Mouse (Mus musculus) T-cell, adult 2 months (primary cell): Measurements from ENCODE around the gene Ube2q1.

Experiments
- DNase-seq: peaks from one replicate; pipeline ENCODE4 v3.0.0; 2022; ENCODE audit warnings: low spot score

The Ube2q1 gene

DNA sequence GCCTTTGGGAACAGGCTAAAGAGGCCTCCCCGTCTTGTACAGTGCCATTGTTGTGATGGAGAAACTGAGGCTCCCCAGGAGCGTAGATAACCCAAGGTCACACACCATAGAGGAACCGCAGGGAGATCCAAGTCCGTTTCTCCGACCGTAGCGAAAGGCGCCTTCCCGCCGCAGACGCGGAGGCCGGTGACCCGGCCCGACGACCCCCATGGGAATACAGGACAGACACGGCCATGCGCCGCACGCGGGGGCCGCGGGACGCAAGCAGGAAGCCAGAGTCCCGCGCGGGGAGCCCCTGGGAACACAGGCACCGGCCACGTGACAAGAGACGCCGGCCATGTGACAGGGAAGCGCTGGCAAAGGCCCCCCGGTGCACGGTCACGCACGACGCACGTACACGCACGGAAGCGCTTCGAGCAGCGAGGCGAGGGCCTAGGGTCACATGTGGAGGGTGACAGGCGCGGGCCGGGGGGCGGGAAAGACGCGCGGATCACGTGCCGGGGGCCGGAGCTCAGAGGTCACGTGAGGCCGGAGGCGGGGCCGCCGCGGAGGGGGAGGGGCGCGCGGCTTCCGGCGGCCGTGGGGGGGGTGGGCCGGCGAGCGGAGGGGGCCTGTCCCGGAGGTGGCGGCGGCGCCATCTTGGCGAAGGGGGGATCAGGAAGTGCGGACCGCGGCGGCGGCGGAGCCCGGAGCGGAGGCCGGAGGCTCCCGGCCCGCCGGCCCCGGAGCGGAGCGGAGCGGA, at the start of gene Ube2q1:
Gene Ube2q1 (plus strand): TSS at position 649 of the 742 bp plus-strand sequence.
- peak; percentile 96 for DNase-seq

DNA sequence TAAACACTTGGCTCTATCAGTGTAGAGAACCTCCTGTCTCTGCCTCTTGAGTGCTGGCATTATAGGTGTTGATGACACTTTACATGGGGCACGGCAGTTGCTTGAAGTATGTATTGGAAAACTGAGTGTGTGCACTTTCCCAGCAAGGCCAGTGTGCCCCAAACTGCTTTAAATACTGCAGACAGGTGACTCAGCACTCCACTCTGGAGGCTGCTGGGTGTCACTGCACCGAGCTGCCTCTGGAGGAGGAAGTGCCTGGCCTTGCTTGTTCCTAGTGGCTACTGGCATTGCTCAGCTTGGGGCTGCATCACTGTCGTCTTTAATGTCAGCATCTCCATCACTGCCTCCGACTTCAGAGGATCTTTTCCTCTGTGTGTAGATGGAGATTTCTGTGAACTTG, 46.4 kb upstream of the Ube2q1 start:
- peak; percentile 54 for DNase-seq

DNA sequence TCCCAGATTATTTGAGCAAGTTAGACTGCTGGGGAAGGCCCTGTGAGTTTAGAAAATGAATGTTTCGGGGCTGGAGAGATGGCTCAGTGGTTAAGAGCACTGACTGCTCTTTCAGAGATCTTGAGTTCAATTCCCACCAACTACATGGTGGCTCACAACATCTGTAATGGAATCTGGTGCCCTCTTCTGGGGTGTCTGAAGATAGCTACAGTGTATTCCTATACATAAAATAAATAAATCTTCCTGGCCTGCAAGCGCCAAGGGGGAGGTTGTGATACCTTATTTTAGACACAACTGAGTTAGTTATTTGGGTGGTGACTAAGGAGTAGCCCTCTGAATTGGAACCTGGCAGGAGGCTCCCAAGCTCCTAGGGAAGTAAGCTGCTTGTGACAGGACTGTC, 44.6 kb upstream of the Ube2q1 start:
- no peak for DNase-seq

DNA sequence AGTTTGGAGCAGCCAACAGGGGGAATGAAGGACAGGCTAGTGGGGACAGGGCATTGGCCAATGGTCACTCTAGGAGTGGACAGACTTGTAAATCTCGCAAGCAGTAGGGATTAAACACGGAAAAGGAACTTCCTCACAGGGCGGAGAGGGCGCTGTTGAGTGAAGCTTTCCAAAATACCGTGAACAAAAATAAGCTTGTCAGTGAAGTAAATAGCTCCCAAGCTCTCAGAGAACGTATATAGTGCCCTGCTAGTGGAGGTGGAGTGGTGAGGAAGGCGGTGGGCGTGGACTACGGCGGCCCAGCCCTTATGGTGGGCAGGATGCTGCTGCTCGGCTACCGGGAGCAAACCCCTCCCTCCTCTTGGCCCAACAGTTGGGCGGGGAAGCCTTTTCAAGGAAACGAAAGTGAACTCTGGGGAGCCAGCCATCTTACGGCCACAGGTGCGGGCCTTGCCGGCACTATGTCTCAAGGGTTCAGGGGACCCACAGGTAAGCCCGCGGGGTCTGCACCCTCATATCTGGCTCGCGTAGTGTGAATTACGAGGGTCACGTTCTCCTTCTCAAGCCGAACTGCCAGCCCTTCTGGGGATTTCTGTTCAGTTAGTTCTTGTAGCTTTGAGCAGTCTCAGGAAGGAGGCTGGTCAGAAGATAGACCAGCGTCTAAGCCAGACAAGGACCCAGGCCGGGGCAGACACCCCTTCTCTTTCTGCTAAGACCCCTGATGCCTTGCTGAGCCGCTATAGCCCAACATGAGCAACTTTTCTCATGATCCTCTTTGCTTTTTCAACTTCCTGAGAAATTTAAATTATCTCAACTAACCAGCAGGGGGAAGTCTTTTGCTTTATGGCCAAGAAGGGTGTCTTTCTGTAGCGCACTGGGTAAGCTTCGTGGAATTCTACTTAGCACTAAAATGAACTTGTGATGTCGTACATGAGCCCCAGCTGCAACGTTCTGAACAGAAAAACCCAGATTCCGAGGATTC, 42.8 kb upstream of the Ube2q1 start:
- peak; percentile 94 for DNase-seq

DNA sequence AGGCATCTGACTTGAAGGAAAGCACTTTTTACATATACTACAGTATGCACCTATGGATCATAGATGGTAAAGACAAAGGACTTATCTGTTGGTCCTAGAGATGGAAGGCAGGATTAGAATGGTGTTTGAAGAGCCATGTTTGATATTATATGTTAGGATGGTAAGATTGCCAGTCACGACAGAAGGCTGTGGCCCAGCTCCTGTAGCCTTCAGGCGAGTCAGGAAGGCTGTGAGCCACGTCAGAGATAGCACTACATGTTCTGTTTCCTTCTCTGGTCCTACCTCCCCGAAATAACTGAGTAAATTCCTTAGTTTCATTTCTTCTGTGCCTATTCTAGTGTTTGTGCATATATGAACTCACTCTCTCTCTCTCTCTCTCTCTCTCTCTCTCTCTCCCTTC, 41.3 kb upstream of the Ube2q1 start:
- no peak for DNase-seq

DNA sequence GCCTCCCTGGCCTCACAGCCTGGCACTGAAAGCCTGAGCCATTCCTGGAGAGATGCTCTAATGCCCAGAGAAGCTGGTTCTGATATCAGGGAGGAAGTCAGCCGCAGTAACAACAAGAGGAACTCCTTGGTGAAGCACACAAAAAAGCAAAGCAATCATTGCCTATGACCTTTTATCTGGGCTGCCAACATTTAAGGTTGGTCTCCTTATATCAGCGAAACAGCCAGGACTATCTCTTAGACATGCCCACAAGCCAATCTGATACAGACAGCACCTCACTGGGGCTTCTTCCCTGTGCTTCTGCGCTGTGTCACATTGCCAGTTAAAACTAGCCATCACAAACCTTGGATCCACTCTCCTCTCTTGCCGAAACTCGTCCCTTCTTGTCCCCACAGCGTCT, 34.9 kb upstream of the Ube2q1 start:
- no peak for DNase-seq

DNA sequence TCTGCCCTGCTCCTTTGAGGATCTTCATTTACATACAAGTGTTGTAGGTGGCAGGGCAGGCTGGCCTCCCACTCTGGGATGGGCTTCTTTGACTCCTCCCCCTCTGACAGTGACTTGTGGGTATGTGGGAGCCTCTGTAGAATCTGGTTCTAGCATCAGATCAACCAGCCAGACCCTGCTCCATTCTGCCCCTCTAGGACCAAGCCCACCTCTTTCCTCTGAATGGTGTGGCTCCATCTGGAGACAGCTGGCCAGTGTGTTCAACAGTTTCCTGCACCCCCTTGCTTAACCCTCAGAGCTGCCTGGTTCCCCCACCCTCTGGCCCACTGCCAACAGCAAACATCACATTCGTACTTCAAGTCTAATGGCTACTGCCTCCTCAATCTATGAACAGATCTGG, 21.1 kb upstream of the Ube2q1 start:
- no peak for DNase-seq

DNA sequence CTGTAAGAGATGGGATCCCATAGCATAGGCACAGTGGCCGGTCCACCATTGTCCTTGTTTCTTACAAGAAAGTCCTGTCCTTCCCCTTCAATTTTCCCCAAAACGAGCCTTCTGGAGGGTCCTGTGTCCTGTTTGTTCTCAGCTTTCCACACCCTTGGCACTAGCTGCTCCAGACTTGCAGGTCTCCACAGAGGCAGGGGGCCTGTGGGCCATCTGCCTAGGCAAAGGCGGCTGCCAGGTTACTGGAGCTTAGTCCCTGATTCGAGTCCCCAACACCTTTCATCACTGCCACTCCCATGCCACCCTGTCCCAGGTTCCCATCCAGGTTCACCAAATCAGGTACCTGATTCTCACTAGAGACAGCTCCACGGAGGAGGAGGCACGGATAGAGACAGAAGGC, 18.1 kb upstream of the Ube2q1 start:
- no peak for DNase-seq

DNA sequence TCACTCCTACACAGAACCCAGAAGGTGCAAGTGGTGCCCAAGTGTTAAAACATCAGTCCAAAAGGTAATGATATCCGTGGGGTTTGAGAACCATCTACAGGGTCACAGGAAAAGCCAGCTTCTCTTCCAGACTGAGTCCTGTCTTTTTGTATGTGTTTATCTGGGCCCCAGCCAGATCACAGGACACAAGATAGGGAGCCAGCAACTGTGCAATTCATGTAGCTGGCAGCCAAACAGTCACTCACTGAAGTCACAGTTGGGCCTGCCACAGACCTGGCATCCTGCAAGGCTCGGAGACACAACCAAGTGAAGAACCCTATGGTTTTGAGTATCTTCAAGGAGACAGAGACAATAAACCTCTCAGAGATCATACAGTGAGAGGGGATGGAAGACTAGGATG, 15.6 kb upstream of the Ube2q1 start:
- no peak for DNase-seq

DNA sequence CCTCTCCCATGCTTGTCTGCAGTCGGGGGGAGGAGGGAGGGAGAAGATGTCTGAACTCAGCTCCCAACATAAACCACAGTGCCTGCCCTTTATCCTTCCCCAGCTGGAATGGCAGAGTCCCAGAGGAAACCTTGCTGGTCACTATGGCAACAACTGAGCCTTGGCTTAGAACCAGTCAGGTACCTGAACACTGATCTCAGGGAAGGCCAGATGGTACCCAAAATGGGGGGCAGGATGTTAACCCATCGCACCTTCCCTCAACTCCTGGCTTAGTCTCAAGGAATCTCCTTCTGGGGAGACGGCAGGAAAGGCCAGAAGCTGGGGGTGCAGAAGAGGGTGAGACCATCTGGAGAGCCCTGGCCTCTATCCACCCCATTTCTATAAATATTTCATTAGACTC, 13.6 kb upstream of the Ube2q1 start:
- no peak for DNase-seq

DNA sequence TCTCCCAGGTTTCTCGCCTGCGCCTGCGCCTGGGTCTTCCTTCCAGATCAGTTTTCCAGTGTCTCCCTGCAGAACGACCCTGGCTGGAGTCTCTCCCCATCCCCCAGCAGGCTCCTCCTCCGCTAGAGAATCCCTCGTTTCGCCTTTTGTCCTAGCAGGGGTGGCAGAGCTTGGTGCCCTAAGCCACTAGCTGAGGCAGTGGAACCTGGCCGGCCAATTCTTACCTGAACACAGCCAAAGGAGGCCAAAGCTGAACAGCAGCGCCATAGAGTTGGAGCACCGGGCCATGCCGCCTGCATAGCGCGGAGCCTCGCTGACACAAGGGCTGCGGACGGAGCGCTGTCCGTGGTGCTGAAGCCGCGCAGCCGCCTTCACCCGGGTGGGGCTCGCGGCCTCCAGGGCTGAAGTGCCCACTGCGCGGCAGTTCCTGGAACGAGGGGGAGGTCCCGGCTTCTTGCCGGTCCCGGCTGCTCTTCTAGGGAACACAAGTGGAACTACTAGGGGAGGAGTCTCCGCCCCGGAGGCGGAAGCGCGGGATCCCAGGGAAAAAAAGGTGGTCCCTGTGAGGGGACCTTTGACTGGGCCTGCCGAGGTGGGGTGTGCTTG, 9.2 kb upstream of the Ube2q1 start, which contains the start of gene Chrnb2:
Gene Chrnb2 (minus strand): TSS at position 514 of the 606 bp plus-strand sequence.
- DNase-seq, result peak; percentile 61

DNA sequence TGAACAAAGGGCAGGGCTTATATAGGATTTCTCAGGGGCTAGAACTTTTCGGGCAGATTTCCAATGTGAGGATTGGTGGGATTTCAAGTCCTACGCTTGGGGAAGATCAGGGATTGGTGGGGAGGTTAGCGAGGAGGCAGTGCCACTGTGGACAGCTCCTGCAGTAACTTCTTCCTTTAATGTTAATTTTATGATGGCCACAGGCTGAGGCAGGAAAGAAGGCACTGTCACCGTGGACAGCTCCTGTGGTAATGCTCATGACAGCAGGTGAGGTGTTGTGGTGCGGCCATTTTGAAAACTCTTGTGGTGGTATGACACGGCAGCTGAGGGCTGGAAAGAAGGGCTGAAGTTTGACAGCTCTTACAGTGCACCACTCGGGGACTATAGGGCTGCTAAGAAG, 3.8 kb upstream of the Ube2q1 start:
- DNase-seq, result no peak

DNA sequence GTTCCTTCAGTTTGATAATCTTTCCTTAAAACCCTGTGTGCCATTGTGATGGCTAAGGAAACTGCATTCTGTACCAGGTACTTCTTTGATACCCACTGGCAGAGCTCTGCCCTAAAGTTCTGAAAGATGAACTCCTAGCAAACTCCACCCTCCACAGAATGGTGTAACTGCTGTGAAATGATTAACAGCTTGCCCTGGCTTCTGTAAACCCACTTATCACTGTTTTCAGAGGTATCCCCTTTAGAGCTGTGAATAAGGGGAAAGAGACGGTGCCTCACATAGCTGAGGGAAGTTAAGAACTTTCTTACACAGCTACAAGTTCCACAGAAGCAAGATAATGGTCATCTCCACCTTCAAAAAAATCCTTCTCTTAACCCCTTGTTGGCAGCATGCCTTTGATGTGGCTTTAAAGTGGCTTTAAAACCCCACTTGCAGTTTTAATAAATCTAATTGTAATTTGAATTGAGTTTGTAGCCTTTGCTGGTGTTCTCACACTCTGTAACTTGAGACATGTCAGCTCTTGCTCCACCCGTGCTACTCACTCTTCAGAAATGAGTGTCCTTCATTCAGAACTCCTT, 2.9 kb upstream of the Ube2q1 start:
- no peak for DNase-seq

DNA sequence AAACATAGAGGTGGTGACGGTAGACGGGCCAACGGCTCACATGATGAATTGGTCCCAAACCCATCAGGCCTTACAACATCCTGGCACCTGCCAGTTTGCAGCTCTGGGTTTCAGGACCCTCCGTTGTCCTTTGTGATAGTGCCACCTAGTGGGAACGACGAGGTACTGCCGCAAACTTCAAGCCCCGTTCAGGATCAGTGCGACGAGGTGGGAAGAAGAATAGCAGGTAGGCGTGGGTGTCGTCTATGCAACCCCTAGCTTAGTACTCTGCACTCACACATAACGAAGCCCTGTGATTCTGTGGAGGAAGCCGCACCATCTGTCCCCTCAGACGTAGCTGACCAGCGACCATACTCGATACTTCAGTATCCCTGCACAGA, 838 bp upstream of the Ube2q1 start:
- DNase-seq, result peak; percentile 90

DNA sequence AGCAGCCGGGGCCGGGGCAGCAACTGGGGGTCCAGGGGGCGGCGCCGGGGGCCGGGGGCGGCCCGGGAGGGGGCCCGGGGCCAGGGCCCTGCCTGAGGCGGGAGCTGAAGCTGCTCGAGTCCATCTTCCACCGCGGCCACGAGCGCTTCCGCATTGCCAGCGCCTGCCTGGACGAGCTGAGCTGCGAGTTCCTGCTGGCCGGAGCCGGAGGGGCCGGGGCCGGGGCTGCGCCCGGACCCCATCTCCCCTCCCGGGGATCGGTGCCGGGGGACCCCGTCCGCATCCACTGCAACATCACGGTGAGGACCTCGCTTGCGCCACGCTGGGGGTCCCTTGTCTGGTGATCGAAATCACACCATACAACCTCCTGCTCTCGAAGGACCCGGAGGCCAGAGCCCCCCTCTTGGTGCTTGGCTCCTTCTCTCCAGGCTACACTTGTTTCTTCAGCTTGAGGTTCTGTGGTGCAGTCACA, 360 bp downstream of the Ube2q1 start:
- DNase-seq, result no peak

DNA sequence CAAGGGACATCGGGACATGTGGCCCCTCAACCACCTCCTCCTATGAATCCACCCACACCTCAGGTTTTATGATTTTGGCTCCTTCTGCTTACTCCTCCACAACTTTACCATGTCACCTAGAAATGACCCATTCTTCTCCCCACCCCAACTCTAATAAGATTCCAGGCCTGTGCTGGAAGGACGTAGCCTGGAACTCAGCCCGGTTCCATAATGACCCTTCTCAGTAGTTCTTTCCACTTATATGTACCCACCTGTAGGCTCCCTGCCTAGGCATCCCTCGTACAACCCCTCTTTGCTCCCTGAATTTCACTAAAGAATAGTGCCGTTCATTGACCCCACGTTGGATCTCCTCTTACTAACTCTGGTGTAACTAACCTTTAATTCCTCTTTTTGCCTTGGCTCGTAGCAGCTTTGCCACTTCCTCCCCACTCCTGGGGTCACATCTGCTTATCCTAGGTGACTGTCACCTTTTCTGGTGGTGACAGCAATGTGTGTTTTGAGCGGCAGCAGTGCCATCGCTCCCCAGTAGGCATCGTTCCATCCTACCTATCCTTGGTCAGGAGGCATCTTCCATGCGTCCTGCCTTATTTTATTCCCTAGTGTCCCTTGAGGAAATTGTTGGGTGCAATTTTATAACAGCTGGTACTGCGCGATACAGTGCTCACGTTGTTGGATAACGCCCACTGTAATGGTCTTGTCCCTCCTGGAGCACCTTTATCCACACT, 982 bp downstream of the Ube2q1 start:
- peak; percentile 15 for DNase-seq

DNA sequence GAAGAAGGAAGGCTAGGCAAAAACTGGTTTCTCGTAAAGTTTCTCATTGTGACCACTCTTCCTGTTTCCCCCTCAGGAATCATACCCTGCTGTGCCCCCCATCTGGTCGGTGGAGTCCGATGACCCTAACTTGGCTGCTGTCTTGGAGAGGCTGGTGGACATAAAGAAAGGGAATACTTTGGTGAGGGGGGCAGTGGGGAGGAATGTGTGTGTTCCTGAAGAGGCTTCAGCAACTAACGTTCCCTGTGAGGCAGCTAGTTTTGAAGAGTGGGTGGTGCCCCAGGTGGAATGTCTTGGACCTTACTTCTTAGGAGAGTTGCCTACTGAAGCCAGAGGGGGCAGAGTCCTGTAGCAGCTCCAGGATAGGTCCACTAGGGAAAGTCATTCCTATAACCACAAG, 2.6 kb downstream of the Ube2q1 start:
- DNase-seq, result no peak

DNA sequence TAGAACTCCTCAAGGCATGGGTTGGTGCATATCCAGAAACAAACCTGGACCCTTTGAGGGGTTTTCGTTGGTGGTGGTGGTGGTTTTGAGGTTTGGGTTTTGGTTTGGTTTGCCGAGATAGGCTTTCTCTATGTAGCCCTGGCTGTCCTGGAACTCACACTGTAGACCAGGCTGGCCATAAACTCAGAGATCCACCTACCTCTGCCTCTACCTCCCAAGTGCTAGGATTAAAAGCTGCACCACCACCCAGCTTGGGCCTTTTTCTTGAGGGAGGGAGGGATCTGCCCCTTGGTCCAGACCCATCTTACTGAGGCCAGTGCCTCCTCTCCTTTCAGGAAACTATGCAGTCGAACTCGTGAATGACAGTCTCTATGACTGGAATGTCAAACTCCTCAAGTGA, 6.7 kb downstream of the Ube2q1 start:
- DNase-seq, result no peak

DNA sequence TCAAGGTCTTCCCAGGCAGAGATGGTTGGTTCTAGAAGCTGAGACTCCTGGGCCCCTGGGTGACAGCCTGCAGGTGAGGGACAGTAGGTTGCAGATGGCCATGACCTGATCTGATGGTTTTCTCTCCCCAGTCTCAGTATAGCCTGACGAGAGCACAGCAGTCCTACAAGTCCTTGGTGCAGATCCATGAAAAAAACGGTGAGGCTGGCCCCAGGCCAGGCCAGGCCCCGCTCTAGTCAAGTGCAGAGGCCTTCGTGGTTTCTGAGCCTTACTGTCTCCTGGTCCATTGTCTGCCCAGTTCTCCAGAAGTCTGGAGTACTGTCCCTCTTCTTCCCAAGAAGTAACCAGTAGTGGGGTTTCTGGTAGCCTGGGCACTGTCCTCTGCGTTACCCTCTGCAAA, 8.2 kb downstream of the Ube2q1 start:
- DNase-seq, result no peak

DNA sequence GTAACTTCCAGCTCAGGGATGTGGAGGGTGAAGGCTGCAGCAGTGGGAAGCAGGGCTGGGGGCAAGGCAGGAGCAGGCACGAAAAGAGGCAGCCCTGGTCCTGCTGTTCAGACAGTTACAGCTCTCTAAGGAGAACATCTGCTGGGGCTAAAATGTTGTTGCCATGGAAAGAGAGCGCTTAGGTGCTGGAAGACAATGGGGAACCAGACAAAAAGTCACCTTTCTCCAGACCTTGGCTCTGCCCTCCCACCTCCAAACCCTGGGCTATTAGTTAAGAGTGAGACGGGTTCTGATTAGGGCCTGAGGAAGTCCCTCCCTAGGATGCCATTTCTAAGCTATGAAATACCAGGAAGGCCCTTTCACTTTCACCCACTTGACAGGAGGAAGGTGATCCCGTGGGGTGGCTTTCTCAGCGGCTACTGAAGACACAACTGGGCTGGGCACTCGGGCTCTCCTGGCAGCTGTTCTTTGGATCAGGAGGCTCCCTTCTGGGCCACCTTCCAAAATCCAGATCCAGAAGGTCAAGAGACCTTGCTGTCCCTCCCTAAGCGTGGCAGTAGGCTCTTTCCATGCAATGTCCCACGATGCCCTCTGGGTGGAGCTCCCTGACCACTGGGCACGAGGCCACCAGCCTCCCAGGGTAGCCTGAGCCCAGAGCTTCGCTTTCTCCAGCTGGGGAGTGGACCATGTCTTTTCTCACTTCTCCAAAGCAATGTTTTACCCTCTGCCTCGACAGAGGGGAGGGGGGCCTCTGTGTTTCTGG, 11.8 kb downstream of the Ube2q1 start:
- peak; percentile 13 for DNase-seq

DNA sequence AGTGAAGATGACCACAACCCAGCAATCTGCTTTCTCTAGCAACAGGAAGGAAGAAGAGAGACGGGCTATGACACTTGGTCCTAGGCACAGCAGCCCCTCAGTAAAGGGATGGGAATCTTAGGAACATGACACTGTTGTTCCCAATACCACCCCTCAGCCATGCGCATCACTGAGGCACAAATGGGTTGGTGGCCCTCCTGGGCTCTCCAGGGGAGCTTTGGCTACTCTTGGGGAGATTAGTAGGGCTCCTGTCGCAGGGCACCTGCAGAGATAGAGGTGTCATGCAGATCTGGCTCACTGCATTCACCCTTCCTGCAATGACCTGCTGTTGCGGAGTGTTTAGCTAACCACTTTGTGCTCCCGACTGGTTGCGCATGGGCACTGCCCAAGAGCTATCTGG, 12.9 kb downstream of the Ube2q1 start:
- DNase-seq, result no peak
